Mouse (Mus musculus) heart, embryonic 11.5 days (tissue): ENCODE data around the gene Bcl2. TPM values are rescaled to one million over a fixed set of nuclear protein-coding genes. Genes with fewer than 3 reads are reported as not detected.

ENCODE experiments used
- ATAC-seq: fragments of 200-750 bp; cut with Nextera tagmentation; replicated peaks from 2 replicates; pipeline ENCODE4 v1.8.0; 2017; ENCODE audit warnings: moderate library complexity; ENCODE audit not compliant: insufficient number of reproducible peaks, low FRiP score, low TSS enrichment
- H3K27ac ChIP-seq: fragments of 300-500 bp; sonication (generic); 2 replicates; pipeline ENCODE4 v1.5.1; 2014; ENCODE audit warnings: mild to moderate bottlenecking, low read depth, low read length
- H3K27me3 ChIP-seq: fragments of 300-500 bp; sonication (generic); 2 replicates; pipeline ENCODE4 v1.6.1; 2014; ENCODE audit warnings: mild to moderate bottlenecking, low read length, mixed read lengths; ENCODE audit not compliant: control insufficient read depth, insufficient read depth
- H3K36me3 ChIP-seq: fragments of 300-500 bp; sonication (generic); 2 replicates; pipeline ENCODE4 v1.6.1; 2014; ENCODE audit warnings: mild to moderate bottlenecking, low read length, moderate library complexity, mixed read lengths; ENCODE audit not compliant: control insufficient read depth, insufficient read depth
- H3K4me1 ChIP-seq: fragments of 300-500 bp; sonication (generic); 2 replicates; pipeline ENCODE4 v1.6.1; 2014; ENCODE audit warnings: low read length; ENCODE audit not compliant: control insufficient read depth, insufficient read depth
- H3K4me2 ChIP-seq: fragments of 300-500 bp; sonication (generic); 2 replicates; pipeline ENCODE4 v1.6.1; 2014; ENCODE audit warnings: mild to moderate bottlenecking, moderate library complexity
- H3K4me3 ChIP-seq: fragments of 300-500 bp; sonication (generic); 2 replicates; pipeline ENCODE4 v1.5.1; 2014; ENCODE audit warnings: low read depth, low read length
- H3K9ac ChIP-seq: fragments of 300-500 bp; sonication (generic); 2 replicates; pipeline ENCODE4 v1.6.1; 2014; ENCODE audit warnings: mild to moderate bottlenecking, low read depth, low read length, moderate library complexity
- H3K9me3 ChIP-seq: fragments of 300-500 bp; sonication (generic); replicated peaks from 2 replicates; pipeline ENCODE4 v1.6.1; 2016; ENCODE audit warnings: low read length; ENCODE audit not compliant: control insufficient read depth
- WGBS: fragments of 180-500 bp; shearing (Covaris S2); extraction: QIAGEN DNeasy Blood & Tissue Kit; methylation state at CpG from one replicate; pipeline ENCODE4 v1.1.7; 2014; ENCODE audit not compliant: insufficient replicate concordance; 5-methylcytosine and 5-hydroxymethylcytosine counted together
- polyA plus RNA-seq: library from polyadenylated mRNA; unstranded; fragments of >200 nt; fragmentation: Nextera tagmentation; extraction: Ambion mirVana; gene quantifications from 2 replicates; pipeline ENCODE4 v1.2.1, GENCODE M21; 2014

Bcl2 gene
- polyA plus RNA-seq, 1 experiment from 2014 or later = 7.3 TPM

DNA sequence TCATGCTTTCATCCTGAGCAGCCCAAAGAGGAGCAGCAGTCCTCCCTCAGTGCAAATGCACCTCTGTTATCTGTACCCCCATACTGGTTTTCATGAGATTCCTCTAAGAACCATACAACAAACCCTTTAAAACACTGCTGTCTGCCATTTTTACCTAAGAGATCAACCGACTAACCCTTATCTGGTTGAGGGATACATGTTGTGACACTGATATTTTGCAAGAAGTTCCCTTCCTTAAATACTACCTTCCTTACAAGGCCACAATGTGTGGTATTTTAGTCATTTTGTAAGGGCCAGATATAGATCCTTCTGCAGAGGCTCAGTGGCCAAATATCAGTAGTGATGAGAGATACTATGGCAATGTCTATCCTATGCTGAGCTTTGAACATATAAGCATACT, 134.3 kb downstream of the Bcl2 start:
- no peak for ATAC-seq
- 52% methylated on average over 1 of the region's 1 CpGs for WGBS
- Histone ChIP-seq H3K9ac (no peak overlapping the region), H3K27ac (no peak overlapping the region), H3K9me3 (no peaks in the 10 kb centered on the region), H3K4me3 (no peak overlapping the region), H3K4me2 (no peak overlapping the region), H3K27me3 (no peaks in the 10 kb centered on the region), H3K36me3 (no peaks in the 10 kb centered on the region), H3K4me1 (no peaks in the 10 kb centered on the region)

DNA sequence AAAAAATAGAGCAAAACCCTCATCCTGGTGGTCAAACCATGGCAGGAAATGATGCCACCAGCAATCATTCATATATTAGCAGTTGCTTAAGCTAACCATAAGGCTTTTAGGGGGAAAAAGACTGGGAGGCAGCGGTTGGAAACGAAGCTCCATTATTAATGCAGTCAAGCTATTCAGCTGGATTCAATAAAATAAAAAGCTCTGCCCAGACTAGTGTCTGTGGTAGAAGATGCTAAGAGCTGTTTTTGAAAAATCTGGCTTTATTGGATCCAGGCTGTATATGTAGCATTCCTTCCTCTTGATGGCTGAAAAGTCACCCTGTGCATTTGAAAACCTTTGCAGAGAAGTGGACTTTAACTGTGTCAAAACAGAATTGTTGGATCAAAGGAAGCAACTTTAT, 141.6 kb downstream of the Bcl2 start:
- Histone ChIP-seq H3K4me3 (no peak overlapping the region), H3K27ac (no peak overlapping the region), H3K36me3 (no peaks in the 10 kb centered on the region), H3K9me3 (no peaks in the 10 kb centered on the region), H3K4me2 (no peak overlapping the region), H3K27me3 (no peaks in the 10 kb centered on the region), H3K4me1 (peaks cover 8% of the 10 kb centered on the region), H3K9ac (no peak overlapping the region)
- WGBS = 84% methylated on average over 2 of the region's 2 CpGs
- no peak for ATAC-seq

DNA sequence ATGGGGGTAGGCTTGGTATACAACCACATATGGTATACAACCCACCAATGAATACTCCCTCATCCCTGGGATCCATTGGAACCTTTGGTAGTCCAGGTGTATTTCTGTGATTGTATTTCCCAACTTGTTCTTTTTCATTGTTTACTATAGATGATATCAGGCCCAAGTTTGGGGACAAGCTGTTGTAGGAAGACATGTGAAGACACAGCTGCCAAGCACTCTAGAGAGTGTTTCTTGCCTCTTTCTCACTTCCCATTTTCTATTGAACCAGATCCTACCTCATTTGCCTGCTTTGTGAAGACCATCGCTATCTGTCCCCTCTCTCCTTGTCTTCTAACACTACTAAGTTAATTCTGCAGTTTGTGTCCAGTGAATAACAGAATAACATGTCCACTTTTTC, 143.2 kb downstream of the Bcl2 start:
- H3K27ac ChIP-seq = no peak overlapping the region
- no peak overlapping the region for H3K4me2 ChIP-seq
- H3K9ac ChIP-seq = no peak overlapping the region
- ATAC-seq = no peak
- H3K4me1 ChIP-seq = peaks cover 8% of the 10 kb centered on the region
- no peaks in the 10 kb centered on the region for H3K36me3 ChIP-seq
- WGBS = 80% methylated on average over 1 of the region's 1 CpGs
- no peaks in the 10 kb centered on the region for H3K27me3 ChIP-seq
- H3K9me3 ChIP-seq = no peaks in the 10 kb centered on the region
- H3K4me3 ChIP-seq = no peak overlapping the region

DNA sequence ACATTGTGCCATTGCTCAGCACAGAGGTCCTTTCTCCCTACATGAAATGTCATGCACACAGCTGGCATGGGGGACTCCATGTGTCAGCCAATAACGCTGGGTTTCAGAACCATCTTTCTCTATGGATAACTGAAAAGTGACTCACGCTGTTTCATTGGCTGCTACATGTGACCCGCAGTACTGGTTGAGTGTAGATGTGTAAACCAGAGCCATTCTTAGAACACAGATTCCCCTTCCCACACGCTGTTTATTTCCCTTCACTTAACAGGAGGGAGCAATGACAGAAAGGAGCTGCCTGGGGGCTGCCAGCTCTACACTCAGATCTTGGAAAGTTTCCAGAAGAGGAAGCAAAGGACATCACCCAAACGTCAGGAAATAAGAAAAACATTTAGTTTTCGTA, 143.7 kb downstream of the Bcl2 start:
- no peak overlapping the region for H3K4me3 ChIP-seq
- no peak for ATAC-seq
- H3K27me3 ChIP-seq = no peaks in the 10 kb centered on the region
- H3K4me1 ChIP-seq = peaks cover 8% of the 10 kb centered on the region
- H3K27ac ChIP-seq = no peak overlapping the region; the same call in 1 of the 2 replicates
- no peaks in the 10 kb centered on the region for H3K9me3 ChIP-seq
- H3K36me3 ChIP-seq = no peaks in the 10 kb centered on the region
- WGBS = 46% methylated on average over 6 of the region's 6 CpGs
- H3K4me2 ChIP-seq = no peak overlapping the region
- no peak overlapping the region for H3K9ac ChIP-seq

DNA sequence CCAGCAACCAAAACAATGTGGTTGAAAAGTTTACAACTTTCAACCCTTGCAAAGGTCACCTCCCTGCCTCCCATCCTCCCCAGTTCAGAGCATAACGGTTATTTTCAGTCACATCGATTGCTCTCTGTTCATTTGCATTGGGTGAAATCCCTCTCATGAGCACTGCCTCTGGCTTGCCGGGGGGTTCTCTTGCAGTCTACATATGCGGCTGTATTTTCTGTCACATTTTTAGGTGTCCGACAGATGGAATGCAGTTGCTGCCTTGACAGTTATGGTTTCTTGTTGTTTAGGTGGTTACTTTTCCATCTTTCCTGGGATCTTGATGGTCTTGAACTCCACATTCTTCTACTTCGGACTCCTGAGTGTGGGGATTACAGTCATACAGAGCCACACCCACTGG, 144.4 kb downstream of the Bcl2 start:
- no peaks in the 10 kb centered on the region for H3K27me3 ChIP-seq
- H3K36me3 ChIP-seq = no peaks in the 10 kb centered on the region
- WGBS = 79% methylated on average over 6 of the region's 6 CpGs
- no peak overlapping the region for H3K9ac ChIP-seq
- H3K4me3 ChIP-seq = no peak overlapping the region
- ATAC-seq = no peak
- no peak overlapping the region for H3K27ac ChIP-seq
- no peaks in the 10 kb centered on the region for H3K9me3 ChIP-seq
- H3K4me1 ChIP-seq = peaks cover 8% of the 10 kb centered on the region
- H3K4me2 ChIP-seq = no peak overlapping the region

DNA sequence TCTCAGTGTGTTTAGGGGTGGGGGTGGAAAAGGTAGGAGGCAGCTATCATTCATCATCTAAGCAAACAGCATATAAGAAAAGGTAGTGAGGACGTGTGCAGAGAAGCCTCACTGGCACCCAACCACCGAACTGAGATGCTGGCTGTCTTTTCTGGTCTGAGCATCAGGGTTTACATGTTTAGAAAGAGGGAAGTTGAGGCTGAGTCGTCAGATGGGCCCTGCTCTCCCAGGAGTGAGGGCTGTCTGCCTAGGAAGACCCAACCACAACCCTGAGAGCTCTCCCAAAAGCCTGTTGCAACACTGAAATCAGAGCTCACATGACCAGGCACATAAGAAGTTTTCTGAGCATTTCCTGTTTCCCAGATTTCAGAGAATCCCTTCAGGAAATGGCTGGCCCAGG, 145.2 kb downstream of the Bcl2 start:
- Histone ChIP-seq H3K4me2 (no peak overlapping the region), H3K27me3 (no peaks in the 10 kb centered on the region), H3K4me1 (peaks cover 8% of the 10 kb centered on the region), H3K9ac (no peak overlapping the region), H3K36me3 (no peaks in the 10 kb centered on the region), H3K9me3 (no peaks in the 10 kb centered on the region), H3K27ac (no peak overlapping the region), H3K4me3 (no peak overlapping the region)
- 40% methylated on average over 3 of the region's 3 CpGs for WGBS
- no peak for ATAC-seq

DNA sequence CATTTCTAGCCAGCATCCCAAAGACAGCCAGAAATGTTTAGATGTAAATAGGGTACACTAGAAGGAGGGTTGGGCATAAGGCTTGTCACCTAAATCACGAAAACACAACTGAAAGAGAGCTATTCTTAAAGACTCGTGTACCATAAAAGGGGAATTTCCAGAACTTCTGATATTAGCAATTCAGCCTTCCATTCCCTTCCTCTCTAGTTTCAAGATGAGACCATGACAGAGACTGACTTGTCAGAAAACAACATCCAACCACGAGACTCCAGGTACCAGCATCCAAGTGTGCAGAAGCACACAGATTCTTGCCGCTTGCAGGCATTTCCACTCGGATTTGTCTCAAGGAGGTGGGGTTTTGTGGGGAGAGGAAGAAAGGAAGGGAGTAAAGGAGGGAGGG, 146.6 kb downstream of the Bcl2 start:
- no peak for ATAC-seq
- 72% methylated on average over 5 of the region's 5 CpGs for WGBS

DNA sequence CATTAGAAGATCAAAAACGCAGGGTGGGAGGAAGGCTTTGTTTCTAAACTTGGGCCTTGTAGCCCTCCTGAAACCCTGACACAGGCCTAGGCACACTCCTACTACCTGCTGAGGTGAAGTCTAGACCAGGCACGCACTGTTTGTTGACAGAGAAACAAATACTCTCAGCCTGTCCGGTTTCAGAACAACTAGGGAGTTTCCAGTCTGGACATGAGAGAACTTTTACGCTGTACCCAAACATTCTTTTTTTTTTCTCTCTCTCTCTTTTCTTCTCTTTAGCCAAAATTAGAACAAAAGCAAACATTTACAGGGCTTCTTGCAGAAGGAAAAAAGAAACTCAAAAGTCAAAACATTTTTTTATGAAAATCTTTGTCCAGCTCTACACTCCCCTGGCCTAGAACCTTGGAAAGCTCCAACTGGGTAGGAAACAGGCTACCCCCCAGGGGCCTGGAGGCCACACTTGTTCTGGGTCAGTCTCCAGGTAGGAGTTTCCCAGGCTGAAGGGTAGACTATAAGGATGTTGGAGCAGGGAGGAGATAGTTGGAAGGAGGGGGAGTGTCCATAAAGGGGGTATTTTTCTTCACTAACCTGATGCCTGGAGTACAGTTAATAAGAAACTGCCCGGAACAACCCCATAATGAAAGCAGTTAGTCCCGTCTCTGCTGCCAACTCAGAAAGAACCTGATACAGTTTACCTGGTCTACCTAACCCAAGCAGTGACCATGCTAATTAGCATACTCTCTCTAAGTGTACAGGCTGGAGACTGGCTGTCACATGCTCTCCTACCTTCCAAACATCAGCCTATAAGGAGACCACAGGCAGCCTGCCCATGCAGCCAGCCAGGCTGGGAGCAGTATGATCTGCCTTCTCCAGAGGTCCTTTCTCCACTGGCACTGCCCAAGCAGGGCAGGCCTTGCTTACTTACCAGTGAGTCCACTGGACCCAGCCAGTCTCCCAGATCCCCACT, 147.7 kb downstream of the Bcl2 start:
- H3K9ac ChIP-seq = no peak overlapping the region
- H3K9me3 ChIP-seq = no peaks in the 10 kb centered on the region
- H3K27ac ChIP-seq = no peak overlapping the region
- no peaks in the 10 kb centered on the region for H3K27me3 ChIP-seq
- H3K4me2 ChIP-seq = no peak overlapping the region
- H3K4me1 ChIP-seq = peaks cover 10% of the 10 kb centered on the region
- no peak for ATAC-seq
- WGBS = 81% methylated on average over 6 of the region's 6 CpGs
- H3K36me3 ChIP-seq = no peaks in the 10 kb centered on the region
- no peak overlapping the region for H3K4me3 ChIP-seq

More for the DNA sequence above, 146.6 kb downstream of the Bcl2 start:
- Histone ChIP-seq H3K27ac (no peak overlapping the region), H3K4me1 (peaks cover 8% of the 10 kb centered on the region), H3K4me3 (no peak overlapping the region), H3K4me2 (no peak overlapping the region), H3K36me3 (no peaks in the 10 kb centered on the region), H3K9ac (no peak overlapping the region), H3K27me3 (no peaks in the 10 kb centered on the region), H3K9me3 (no peaks in the 10 kb centered on the region)

DNA sequence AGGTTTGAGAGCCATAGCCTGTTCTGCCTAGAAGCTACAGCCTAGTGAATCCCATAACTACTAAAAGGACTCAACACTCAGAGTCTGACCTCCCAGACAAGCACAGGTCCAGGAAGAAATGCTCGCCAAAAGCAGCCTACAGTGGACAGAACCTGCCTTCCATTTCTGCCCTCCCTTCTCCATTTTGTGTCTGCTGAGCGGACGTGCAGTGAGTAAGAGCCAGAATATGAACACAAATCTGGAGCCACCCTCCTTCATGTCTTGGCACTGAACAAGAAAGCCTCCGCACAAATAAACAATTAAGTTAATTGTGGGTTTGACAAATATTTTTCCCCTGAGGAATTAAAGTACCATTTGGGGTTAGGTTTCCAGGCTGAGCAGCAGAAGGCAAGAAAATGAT, 148.8 kb downstream of the Bcl2 start:
- Histone ChIP-seq H3K9me3 (no peaks in the 10 kb centered on the region), H3K4me3 (no peak overlapping the region), H3K27me3 (no peaks in the 10 kb centered on the region), H3K27ac (no peak overlapping the region), H3K4me1 (peaks cover 16% of the 10 kb centered on the region), H3K36me3 (no peaks in the 10 kb centered on the region), H3K9ac (no peak overlapping the region), H3K4me2 (no peak overlapping the region)
- 82% methylated on average over 4 of the region's 4 CpGs for WGBS
- ATAC-seq = no peak
